Mouse (Mus musculus): ENCODE data around the gene Serpina3f. TPM values are rescaled to one million over a fixed set of nuclear protein-coding genes. Genes with fewer than 3 reads are reported as not detected.

The Serpina3f gene
- not detected for polyA plus RNA-seq (2012; fragmentation: generic; extraction: Trizol)

DNA sequence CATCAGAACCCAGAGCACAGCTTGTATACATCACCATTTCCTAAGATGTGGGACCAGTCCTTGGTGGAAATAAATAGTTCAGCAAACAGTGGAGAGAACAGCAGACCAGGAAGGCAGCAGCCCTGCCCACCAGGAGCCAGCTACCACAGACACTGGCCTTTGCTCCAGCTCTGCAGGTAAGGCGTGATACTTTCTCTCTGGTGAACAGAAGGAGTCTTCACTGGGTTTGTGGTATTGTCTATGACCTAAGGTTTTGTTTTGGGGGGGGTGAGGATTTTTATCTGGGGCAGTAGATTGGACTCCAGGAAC, at the start of gene Serpina3f:
TSS of gene Serpina3f (plus strand) at position 100 of the 309 bp plus-strand sequence.
- Histone ChIP-seq H3K36me3 (ENCODE audit: control insufficient read depth, insufficient read depth) (no peaks in the 10 kb centered on the region), H3ac (ENCODE audit: control insufficient read depth, insufficient read length) (no peak within 1 kb of the TSS), H3K4me3 (no peak within 1 kb of the TSS), H3K27me3 (ENCODE audit: control insufficient read depth, insufficient read depth, insufficient read length) (no peaks in the 10 kb centered on the region), H3K79me2 (ENCODE audit: control insufficient read depth, insufficient read depth) (no peaks in the 10 kb centered on the region), H3K4me2 (ENCODE audit: low read depth) (no peak within 1 kb of the TSS)
- TF ChIP-seq MYOG (IDR thresholded peaks at IDR 0.05; ENCODE audit: control insufficient read depth in 1 of 3, insufficient read depth in 1 of 3, insufficient read length in 2 of 3, low read depth in 2 of 3) (no peak), MYOD1 (IDR thresholded peaks at IDR 0.05; ENCODE audit: control insufficient read depth in 1 of 3, insufficient read length in 2 of 3, low read depth in 2 of 3) (no peak), POLR2A (IDR thresholded peaks at IDR 0.05; ENCODE audit: insufficient read length, low read depth) (no peak), POLR2AphosphoS2 (IDR thresholded peaks at IDR 0.05; ENCODE audit: insufficient read length, low read depth) (no peak), SRF (IDR thresholded peaks at IDR 0.05; ENCODE audit: control insufficient read depth, insufficient read length, low read depth) (no peak), E2F4 (IDR thresholded peaks at IDR 0.05; ENCODE audit: insufficient read depth) (no peak), USF1 (IDR thresholded peaks at IDR 0.05; ENCODE audit: low read depth) (no peak), REST (IDR thresholded peaks at IDR 0.05; ENCODE audit: insufficient read depth, insufficient read length) (no peak), TCF12 (IDR thresholded peaks at IDR 0.05; ENCODE audit: insufficient read depth, poor library complexity, severe bottlenecking) (no peak), TCF3 (IDR thresholded peaks at IDR 0.05; ENCODE audit: insufficient read length, low read depth) (no peak), MAX (IDR thresholded peaks at IDR 0.05; ENCODE audit: low read depth) (no peak), CEBPB (IDR thresholded peaks at IDR 0.05; ENCODE audit: insufficient read depth, poor library complexity, severe bottlenecking) (no peak)

DNA sequence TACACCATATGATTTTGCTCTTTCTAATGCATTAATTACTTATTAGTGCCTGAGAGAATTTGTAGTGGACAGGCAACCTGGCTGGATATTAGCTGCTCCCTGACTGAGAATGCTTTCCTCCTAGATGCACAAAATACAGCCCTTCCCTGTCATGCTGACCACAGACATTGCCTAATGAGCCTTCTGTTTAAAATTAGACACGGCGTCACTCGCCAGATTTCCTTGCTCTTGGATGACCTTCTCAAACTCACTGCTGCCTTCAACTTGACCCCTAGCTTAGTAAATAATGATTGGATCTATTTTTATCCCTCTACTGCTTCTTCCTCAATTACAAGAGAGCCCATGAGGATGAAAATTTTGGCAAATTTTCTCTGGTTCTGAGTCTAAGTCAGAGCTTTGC, 39.6 kb upstream of the Serpina3f start:
- Histone ChIP-seq H3K36me3 (ENCODE audit: control insufficient read depth, insufficient read depth) (no peaks in the 10 kb centered on the region), H3K79me2 (ENCODE audit: control insufficient read depth, insufficient read depth) (no peaks in the 10 kb centered on the region), H3K4me2 (ENCODE audit: low read depth) (no peak overlapping the region), H3K27me3 (ENCODE audit: control insufficient read depth, insufficient read depth, insufficient read length) (no peaks in the 10 kb centered on the region), H3K4me3 (no peak overlapping the region), H3ac (ENCODE audit: control insufficient read depth, insufficient read length) (no peak overlapping the region)
- TF ChIP-seq POLR2AphosphoS2 (IDR thresholded peaks at IDR 0.05; ENCODE audit: insufficient read length, low read depth) (no peak), POLR2A (IDR thresholded peaks at IDR 0.05; ENCODE audit: insufficient read length, low read depth) (no peak), SRF (IDR thresholded peaks at IDR 0.05; ENCODE audit: control insufficient read depth, insufficient read length, low read depth) (no peak), E2F4 (IDR thresholded peaks at IDR 0.05; ENCODE audit: insufficient read depth) (no peak), MYOG (IDR thresholded peaks at IDR 0.05; ENCODE audit: control insufficient read depth in 1 of 3, insufficient read depth in 1 of 3, insufficient read length in 2 of 3, low read depth in 2 of 3) (no peak), MYOD1 (IDR thresholded peaks at IDR 0.05; ENCODE audit: control insufficient read depth in 1 of 3, insufficient read length in 2 of 3, low read depth in 2 of 3) (no peak), USF1 (IDR thresholded peaks at IDR 0.05; ENCODE audit: low read depth) (no peak), TCF12 (IDR thresholded peaks at IDR 0.05; ENCODE audit: insufficient read depth, poor library complexity, severe bottlenecking) (no peak), TCF3 (IDR thresholded peaks at IDR 0.05; ENCODE audit: insufficient read length, low read depth) (no peak), CEBPB (IDR thresholded peaks at IDR 0.05; ENCODE audit: insufficient read depth, poor library complexity, severe bottlenecking) (no peak), REST (IDR thresholded peaks at IDR 0.05; ENCODE audit: insufficient read depth, insufficient read length) (no peak), MAX (IDR thresholded peaks at IDR 0.05; ENCODE audit: low read depth) (no peak)

DNA sequence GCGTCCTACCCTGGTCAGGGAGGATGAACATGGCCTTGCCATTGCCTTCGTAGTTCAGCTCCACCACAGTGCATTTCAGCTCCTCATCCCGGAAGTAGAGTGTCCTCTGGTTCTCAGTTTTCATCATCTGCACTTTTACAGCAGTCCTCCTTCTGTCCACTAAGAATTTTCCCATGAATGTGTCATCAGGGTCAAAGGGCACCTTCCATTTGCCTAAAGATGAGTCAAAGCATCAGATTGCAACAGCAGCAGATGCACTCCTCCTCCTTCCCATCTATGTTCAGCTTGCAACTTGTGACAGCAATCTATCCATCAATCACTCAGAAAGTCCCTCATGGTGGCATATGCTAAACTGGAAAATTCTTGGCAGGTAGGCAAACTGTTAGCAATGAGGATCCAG, 38.7 kb upstream of the Serpina3f start:
- no peaks in the 10 kb centered on the region for H3K27me3 ChIP-seq (ENCODE audit: control insufficient read depth, insufficient read depth, insufficient read length)
- TF ChIP-seq MAX (IDR thresholded peaks at IDR 0.05; ENCODE audit: low read depth) = no peak
- TF ChIP-seq MYOG (IDR thresholded peaks at IDR 0.05; ENCODE audit: control insufficient read depth in 1 of 3, insufficient read depth in 1 of 3, insufficient read length in 2 of 3, low read depth in 2 of 3) = no peak
- TF ChIP-seq TCF12 (IDR thresholded peaks at IDR 0.05; ENCODE audit: insufficient read depth, poor library complexity, severe bottlenecking) = no peak
- TF ChIP-seq USF1 (IDR thresholded peaks at IDR 0.05; ENCODE audit: low read depth) = no peak
- no peak for TF ChIP-seq REST (IDR thresholded peaks at IDR 0.05; ENCODE audit: insufficient read depth, insufficient read length)
- no peak for TF ChIP-seq SRF (IDR thresholded peaks at IDR 0.05; ENCODE audit: control insufficient read depth, insufficient read length, low read depth)
- TF ChIP-seq MYOD1 (IDR thresholded peaks at IDR 0.05; ENCODE audit: control insufficient read depth in 1 of 3, insufficient read length in 2 of 3, low read depth in 2 of 3) = no peak
- TF ChIP-seq POLR2AphosphoS2 (IDR thresholded peaks at IDR 0.05; ENCODE audit: insufficient read length, low read depth) = no peak
- no peak for TF ChIP-seq CEBPB (IDR thresholded peaks at IDR 0.05; ENCODE audit: insufficient read depth, poor library complexity, severe bottlenecking)
- TF ChIP-seq E2F4 (IDR thresholded peaks at IDR 0.05; ENCODE audit: insufficient read depth) = no peak
- no peak for TF ChIP-seq TCF3 (IDR thresholded peaks at IDR 0.05; ENCODE audit: insufficient read length, low read depth)
- TF ChIP-seq POLR2A (IDR thresholded peaks at IDR 0.05; ENCODE audit: insufficient read length, low read depth) = no peak
- H3K36me3 ChIP-seq (ENCODE audit: control insufficient read depth, insufficient read depth) = no peaks in the 10 kb centered on the region
- no peak overlapping the region for H3K4me2 ChIP-seq (ENCODE audit: low read depth)
- H3K4me3 ChIP-seq = no peak overlapping the region
- no peaks in the 10 kb centered on the region for H3K79me2 ChIP-seq (ENCODE audit: control insufficient read depth, insufficient read depth)
- no peak overlapping the region for H3ac ChIP-seq (ENCODE audit: control insufficient read depth, insufficient read length)

DNA sequence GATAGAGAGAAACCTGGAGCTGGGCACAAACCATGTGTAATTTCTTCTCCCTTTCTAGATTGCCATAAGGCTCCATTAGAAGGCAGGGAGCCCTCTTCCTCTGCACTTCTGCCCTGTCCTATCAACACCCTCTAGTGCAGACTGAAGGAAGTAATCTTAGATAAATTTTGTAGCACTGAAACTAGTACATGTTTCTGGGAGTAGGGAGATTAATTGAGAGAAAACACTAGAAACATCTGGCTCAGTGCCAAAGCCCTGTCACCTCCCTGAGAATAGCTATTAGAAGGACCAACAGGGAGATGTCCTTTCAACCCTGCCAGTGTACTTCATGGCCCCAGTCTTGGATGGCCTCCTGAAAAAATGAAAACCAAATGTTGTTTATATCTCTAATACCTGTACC, 35.8 kb upstream of the Serpina3f start:
- H3K27me3 ChIP-seq (ENCODE audit: control insufficient read depth, insufficient read depth, insufficient read length) = no peaks in the 10 kb centered on the region
- H3ac ChIP-seq (ENCODE audit: control insufficient read depth, insufficient read length) = no peak overlapping the region
- H3K36me3 ChIP-seq (ENCODE audit: control insufficient read depth, insufficient read depth) = no peaks in the 10 kb centered on the region
- TF ChIP-seq POLR2A (IDR thresholded peaks at IDR 0.05; ENCODE audit: insufficient read length, low read depth) = no peak
- TF ChIP-seq MYOD1 (IDR thresholded peaks at IDR 0.05; ENCODE audit: control insufficient read depth in 1 of 3, insufficient read length in 2 of 3, low read depth in 2 of 3) = no peak
- TF ChIP-seq SRF (IDR thresholded peaks at IDR 0.05; ENCODE audit: control insufficient read depth, insufficient read length, low read depth) = no peak
- no peak for TF ChIP-seq MYOG (IDR thresholded peaks at IDR 0.05; ENCODE audit: control insufficient read depth in 1 of 3, insufficient read depth in 1 of 3, insufficient read length in 2 of 3, low read depth in 2 of 3)
- no peak for TF ChIP-seq CEBPB (IDR thresholded peaks at IDR 0.05; ENCODE audit: insufficient read depth, poor library complexity, severe bottlenecking)
- TF ChIP-seq MAX (IDR thresholded peaks at IDR 0.05; ENCODE audit: low read depth) = no peak
- no peak for TF ChIP-seq TCF12 (IDR thresholded peaks at IDR 0.05; ENCODE audit: insufficient read depth, poor library complexity, severe bottlenecking)
- TF ChIP-seq USF1 (IDR thresholded peaks at IDR 0.05; ENCODE audit: low read depth) = no peak
- no peak for TF ChIP-seq E2F4 (IDR thresholded peaks at IDR 0.05; ENCODE audit: insufficient read depth)
- TF ChIP-seq POLR2AphosphoS2 (IDR thresholded peaks at IDR 0.05; ENCODE audit: insufficient read length, low read depth) = no peak
- TF ChIP-seq REST (IDR thresholded peaks at IDR 0.05; ENCODE audit: insufficient read depth, insufficient read length) = no peak
- TF ChIP-seq TCF3 (IDR thresholded peaks at IDR 0.05; ENCODE audit: insufficient read length, low read depth) = no peak
- no peak overlapping the region for H3K4me2 ChIP-seq (ENCODE audit: low read depth)
- no peak overlapping the region for H3K4me3 ChIP-seq
- no peaks in the 10 kb centered on the region for H3K79me2 ChIP-seq (ENCODE audit: control insufficient read depth, insufficient read depth)

All from myocyte (in vitro differentiated cells).